Mouse (Mus musculus) erythroblast, embryonic 14.5 days (primary cell): ENCODE measurements around the gene C1qtnf1.

Source experiments
- GATA1 ChIP-seq: IDR thresholded peaks from 2 replicates; pipeline ENCODE4 v1.6.1; 2012; ENCODE audit warnings: low read length, inconsistent platforms, mixed read lengths
- TAL1 ChIP-seq: IDR thresholded peaks from 3 replicates; pipeline ENCODE4 v1.6.1; 2012; ENCODE audit warnings: low read length, inconsistent platforms, mixed read lengths

- TF ChIP-seq GATA1, result no peak
- TF ChIP-seq TAL1, result no peak
Measured at GRCm38 (mm10) chr11:118426765-118427164, 1.2 kb upstream of the C1qtnf1 start.
